Mouse (Mus musculus) gastrocnemius, adult 18-20 months (tissue): ENCODE measurements around the gene Psmd13. TPM values are rescaled to one million over a fixed set of nuclear protein-coding genes. Genes with fewer than 3 reads are reported as not detected.
A peak's percentile ranks its signal among the peaks of the same experiment; 100 is the strongest.

Experiments
- DNase-seq: peaks from one replicate; pipeline ENCODE4 v3.0.0; 2021; ENCODE audit warnings: low spot score
- total RNA-seq, 2 experiments: library from RNA; stranded (reverse); gene quantifications; 2 replicates each; pipeline ENCODE4 v1.2.3; 2021

The Psmd13 gene
- total RNA-seq, 2 experiments from 2014 or later, result 83.0 to 87.8 TPM

DNA sequence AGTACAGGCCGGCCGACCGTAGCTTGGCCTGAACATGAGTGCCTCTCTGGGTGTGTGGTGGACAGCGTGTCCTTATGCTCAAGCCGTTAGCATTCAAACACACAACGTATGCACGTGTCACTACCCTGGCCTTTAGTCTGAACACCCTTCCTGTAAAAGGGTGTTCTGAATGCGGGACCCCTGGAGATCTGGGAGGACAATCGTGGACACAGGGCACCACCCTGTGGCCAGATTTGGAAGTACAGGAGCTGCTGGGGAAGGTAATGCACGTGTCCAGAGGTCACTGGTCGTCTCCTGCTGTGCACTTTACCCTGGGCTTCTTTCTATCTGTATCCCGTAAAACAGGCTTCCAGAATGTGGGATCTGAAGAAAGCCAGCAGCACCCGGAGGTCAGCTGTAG lies 21.4 kb downstream of the Psmd13 start:
- peak; percentile 83 for DNase-seq

DNA sequence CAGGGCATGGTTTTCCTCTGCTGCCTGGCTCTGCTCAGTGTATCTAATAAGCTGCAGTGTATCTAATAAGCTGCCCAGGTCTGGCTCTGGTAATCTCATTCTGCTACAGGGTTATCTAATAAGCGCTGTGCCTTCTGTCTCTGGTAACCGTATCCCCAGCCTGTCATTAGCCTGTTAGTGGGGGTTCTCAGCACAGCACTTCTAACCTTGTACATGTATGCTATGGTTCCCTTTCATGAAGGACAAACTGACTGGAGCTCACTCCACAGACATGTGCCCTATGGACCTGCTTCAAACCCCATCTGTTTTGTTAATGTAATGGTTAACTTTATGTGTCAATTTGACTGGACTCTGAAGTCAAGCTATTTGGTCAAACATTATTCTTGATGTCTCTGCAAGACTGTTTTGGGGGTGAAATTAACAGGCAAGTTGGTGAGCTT lies 23.9 kb downstream of the Psmd13 start:
- no peak for DNase-seq

DNA sequence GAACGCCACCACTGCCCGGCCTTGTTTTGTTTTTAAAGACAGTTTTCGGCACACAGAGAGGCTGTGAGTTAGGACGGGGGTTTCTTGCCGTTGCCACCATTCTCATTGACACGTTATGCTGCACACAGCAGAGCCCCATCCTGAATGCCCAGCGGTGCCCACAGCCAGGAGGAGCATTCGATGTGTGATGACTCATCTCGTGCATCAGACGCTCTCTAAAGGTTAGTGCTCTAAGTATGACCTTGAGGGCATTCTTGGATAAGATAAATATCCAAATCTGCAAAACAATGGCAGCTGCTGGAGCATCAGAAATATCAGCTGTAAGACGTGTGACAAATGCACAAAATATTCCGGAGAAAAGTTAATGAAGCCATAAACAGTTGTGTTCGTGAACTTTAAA lies 25.4 kb downstream of the Psmd13 start:
- DNase-seq, result no peak

- no peak for DNase-seq
These were observed 25.9 kb downstream of the Psmd13 start for GRCm38 (mm10) chr7:140907697-140908096.

DNA sequence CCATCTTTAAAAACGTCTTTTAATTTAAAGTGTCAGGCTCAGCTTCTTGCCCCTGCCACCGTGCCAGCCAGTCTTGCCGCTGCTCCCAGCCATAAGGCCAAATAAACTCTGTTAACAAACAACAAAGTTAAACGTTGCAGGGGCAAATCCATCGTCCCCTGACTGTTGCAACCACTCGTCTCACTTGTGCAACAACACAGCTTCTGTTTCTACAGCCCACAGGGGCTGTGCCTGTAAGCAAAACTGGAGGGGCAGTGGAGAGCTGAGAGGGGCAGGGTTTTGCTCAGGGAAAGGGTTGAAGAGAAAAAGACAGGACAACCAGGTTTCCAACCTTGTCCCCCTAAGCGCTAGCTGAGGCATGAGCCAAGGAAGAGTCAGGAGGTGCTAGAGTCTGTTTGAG lies 26.4 kb downstream of the Psmd13 start:
- DNase-seq, result no peak

- DNase-seq, result peak; percentile 77
These were observed 26.9 kb downstream of the Psmd13 start for GRCm38 (mm10) chr7:140908634-140909107.

DNA sequence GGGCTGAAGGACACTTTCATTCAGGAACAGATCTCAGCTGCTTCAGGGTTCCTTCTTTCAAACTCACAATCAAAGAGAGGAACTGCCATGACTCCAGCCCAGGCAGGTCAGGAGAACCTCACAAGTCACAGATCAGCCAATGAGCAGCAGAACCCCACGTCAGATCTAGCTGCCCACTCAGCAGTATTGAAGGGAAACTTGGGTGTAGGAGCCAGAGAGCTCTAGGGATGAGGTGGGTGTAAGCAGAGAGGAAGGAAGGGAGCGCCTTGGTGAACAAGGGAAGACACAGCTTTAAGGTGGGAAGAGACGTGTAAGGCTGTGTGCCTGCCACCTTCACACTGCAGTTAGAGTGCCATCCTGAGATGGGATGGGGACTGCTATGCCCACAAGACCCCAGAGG lies 30.5 kb downstream of the Psmd13 start:
- no peak for DNase-seq

- DNase-seq, result no peak
These were observed 31.2 kb downstream of the Psmd13 start for GRCm38 (mm10) chr7:140912846-140913482.

DNA sequence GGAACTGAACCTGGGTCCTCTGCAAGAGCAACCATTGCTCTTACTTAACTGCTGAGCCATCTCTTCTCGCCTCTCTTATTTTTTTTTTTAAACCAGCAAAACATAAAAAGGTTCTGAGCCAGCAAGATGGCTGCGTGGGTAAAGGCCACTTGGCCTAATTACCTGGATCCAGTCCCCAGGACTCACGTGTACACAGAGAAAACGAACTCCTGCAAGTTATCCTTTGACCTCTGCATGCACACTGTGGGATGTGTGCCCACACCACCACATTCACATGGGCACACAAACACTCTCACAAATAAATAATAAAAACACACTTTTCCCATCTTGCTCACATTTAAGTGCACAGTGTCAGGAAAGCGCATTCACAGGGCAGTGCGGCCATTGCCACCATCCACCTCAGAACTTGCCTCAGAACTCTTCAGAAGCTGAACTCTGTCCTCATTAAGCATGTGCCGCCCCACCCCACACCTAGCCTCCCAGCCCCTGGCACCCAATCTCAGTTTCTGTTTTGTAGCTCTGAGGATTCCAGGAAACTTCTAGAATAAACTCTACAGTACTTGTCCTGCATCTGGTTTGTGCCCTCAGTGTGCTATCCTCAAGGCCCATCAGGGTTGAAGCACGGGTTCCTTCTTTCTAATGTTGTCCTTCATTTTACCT lies 32.4 kb downstream of the Psmd13 start:
- DNase-seq, result no peak

DNA sequence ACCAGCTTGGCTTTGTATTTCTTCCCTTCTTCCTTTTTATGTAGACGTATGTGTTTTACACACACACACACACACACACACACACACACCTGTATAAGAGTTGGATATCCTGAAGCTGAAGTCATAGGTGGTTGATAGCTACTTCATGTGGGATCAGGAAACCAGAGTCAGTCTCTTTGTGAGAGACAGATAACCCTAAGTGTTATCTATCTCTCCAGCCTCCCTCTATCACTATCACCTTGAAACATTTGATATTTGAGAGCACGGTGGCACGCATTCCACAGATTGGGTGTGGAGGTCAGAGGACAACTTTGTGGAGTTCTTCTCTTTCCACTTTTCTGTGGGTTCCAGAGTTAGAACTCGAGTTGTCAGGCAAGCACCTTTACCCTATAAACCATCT lies 38.1 kb downstream of the Psmd13 start:
- no peak for DNase-seq

DNA sequence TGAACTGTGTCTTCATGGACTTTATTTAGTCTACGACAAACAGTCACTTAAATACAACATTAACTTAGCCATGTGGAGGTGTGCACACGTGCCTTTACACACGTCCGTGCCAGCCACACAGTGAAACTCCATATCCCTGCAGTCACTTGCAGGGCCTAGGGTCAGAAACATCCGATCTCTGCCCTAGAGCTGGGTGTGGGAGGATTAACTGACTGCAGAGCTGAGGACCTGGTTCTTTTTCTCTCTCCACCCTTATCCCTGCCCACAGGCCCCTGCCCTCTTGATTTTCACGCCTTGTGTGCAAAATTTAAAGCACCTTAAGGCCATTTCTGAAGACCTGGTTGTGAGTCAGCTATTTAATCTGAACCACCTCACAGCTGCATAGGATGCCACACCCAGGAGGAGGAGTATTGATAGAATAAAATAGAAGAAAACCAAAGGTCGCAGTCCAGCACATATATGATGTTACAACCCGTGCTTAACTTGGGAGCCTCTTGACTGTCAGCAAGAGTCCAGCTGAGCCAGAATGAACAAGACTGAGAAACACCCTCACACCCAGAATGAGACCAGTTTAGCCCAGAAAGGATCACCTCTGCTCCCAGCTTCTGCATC lies 38.8 kb downstream of the Psmd13 start, which contains the start of gene Nlrp6:
Gene Nlrp6, plus strand, starts transcription at position 485 of the 612 bp plus-strand sequence.
- no peak for DNase-seq

GRCm38 (mm10) chr7:140921225-140921975 lies 39.6 kb downstream of the Psmd13 start:
- no peak for DNase-seq

DNA sequence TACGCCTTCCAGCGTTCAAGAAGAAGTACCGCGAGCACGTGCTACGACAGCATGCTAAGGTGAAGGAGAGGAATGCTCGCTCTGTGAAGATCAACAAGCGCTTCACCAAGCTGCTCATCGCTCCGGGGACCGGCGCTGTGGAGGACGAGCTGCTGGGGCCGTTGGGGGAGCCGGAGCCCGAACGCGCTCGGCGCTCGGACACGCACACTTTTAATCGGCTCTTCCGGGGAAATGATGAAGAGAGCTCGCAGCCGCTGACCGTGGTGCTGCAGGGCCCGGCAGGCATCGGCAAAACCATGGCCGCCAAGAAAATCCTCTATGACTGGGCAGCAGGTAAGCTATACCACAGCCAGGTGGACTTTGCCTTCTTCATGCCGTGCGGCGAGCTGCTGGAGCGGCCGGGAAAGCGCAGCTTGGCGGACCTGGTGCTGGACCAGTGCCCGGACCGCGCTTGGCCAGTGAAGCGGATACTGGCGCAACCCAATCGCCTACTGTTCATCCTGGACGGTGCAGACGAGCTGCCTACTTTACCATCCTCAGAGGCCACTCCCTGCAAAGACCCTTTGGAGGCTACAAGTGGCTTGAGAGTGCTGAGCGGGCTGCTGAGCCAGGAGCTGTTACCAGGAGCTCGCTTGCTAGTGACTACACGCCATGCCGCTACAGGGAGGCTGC lies 40.8 kb downstream of the Psmd13 start:
- DNase-seq, result peak; percentile 50

- no peak for DNase-seq
These were observed 41.5 kb downstream of the Psmd13 start for GRCm38 (mm10) chr7:140923070-140923775.

DNA sequence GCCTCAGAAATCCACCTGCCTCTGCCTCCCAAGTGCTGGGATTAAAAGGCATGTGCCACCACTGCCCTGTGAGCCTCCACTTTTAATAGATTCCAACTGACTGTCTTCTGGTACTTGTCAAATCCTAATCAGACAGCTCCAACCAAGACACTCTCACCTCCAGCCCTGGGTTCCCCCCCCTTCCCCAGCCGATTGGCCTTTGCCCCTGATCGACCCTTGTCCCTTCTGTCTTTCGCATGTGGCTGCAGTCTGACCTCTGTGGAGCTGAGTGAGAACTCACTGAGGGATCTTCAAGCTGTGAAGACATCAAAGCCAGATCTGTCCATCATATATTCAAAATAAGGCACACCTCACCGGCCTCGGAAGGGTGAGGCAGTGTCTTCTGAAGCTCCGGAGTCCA lies 45.4 kb downstream of the Psmd13 start:
- no peak for DNase-seq

DNA sequence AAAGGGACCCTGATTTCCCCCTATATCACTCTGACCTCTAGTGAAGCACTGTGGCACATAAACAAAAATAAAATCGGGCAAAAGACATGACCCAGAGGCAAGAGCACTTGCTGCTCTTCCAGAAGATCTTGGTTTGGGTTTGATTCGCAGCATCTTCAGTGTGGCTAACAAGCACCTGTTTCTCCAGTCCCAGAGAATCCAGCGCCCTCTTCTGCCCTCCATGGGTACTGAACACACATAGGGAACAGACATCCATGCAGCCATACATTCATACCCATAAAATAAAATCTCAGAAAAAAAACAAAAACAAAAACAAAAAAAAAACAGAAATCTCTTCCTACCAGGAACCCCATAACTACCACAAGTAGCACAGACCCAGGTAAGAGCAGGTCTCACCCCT lies 56.7 kb downstream of the Psmd13 start:
- DNase-seq, result no peak

GRCm38 (mm10) chr7:140938896-140939295 lies 57.1 kb downstream of the Psmd13 start:
- no peak for DNase-seq

- DNase-seq, result peak; percentile 61
These were observed 58.0 kb downstream of the Psmd13 start for GRCm38 (mm10) chr7:140939669-140940171.

- DNase-seq, result peak; percentile 87
These were observed 59.7 kb downstream of the Psmd13 start, which contains the start of gene Pgghg for GRCm38 (mm10) chr7:140941222-140942051. TSS of gene Pgghg (plus strand) at chr7:140941391.
